Mouse (Mus musculus) ES-E14 (cell line): Measurements from ENCODE around the gene Gm13199. TPM values are rescaled to one million over a fixed set of nuclear protein-coding genes. Genes with fewer than 3 reads are reported as not detected.

ENCODE experiments used
- DNase-seq: peaks from one replicate; pipeline ENCODE4 v3.0.0-alpha.2; 2013; ENCODE audit warnings: low read depth, low spot score
- H3K27ac ChIP-seq: 2 replicates; pipeline ENCODE4 v1.5.1; 2012; ENCODE audit warnings: low read depth, mild to moderate bottlenecking, low read length, moderate library complexity, mixed read lengths; ENCODE audit not compliant: poor library complexity, insufficient read depth, severe bottlenecking
- H3K36me3 ChIP-seq: 2 replicates; pipeline ENCODE4 v1.6.1; 2012; ENCODE audit warnings: mild to moderate bottlenecking, low read length, moderate library complexity, mixed read lengths; ENCODE audit not compliant: control insufficient read depth, poor library complexity, insufficient read depth, severe bottlenecking
- H3K4me1 ChIP-seq, 2 experiments: fragments of 150-350 bp in 1 of 2; sonication (generic) in 1 of 2; 2 replicates each; pipeline ENCODE4 v1.6.1; 2012; ENCODE audit warnings: low read length in 2 of 2, mild to moderate bottlenecking in 1 of 2, mixed read lengths in 1 of 2; ENCODE audit not compliant: control insufficient read depth in 2 of 2, insufficient read depth in 2 of 2, poor library complexity in 1 of 2
- H3K4me3 ChIP-seq, 2 experiments: fragments of 150-350 bp in 1 of 2; sonication (generic) in 1 of 2; 2 replicates each; pipeline ENCODE4 v1.5.1; 2012; ENCODE audit warnings: low read length in 2 of 2, low read depth in 1 of 2, mild to moderate bottlenecking in 1 of 2, mixed read lengths in 1 of 2; ENCODE audit not compliant: insufficient read depth in 1 of 2, poor library complexity in 1 of 2, severe bottlenecking in 1 of 2
- H3K9ac ChIP-seq: 2 replicates; pipeline ENCODE4 v1.6.1; 2012; ENCODE audit warnings: low read depth, mild to moderate bottlenecking, low read length, mixed read lengths; ENCODE audit not compliant: poor library complexity, insufficient read depth, severe bottlenecking
- H3K9me3 ChIP-seq: fragments of 150-350 bp; sonication (generic); 2 replicates; pipeline ENCODE4 v1.6.1; 2012; ENCODE audit warnings: low read depth, mild to moderate bottlenecking, low read length; ENCODE audit not compliant: control insufficient read depth, insufficient read depth
- CHD2 ChIP-seq: IDR thresholded peaks from 2 replicates; pipeline ENCODE4 v1.6.1; 2014; ENCODE audit warnings: mild to moderate bottlenecking, low read depth, low read length, inconsistent platforms
- HCFC1 ChIP-seq: IDR thresholded peaks from 2 replicates; pipeline ENCODE4 v1.6.1; 2012; ENCODE audit warnings: low read length, inconsistent platforms, borderline replicate concordance; ENCODE audit not compliant: insufficient read depth
- MAFK ChIP-seq: IDR thresholded peaks from 2 replicates; pipeline ENCODE4 v1.6.1; 2014; ENCODE audit warnings: mild to moderate bottlenecking, low read depth, low read length, inconsistent platforms; ENCODE audit not compliant: insufficient read depth
- ZC3H11A ChIP-seq: IDR thresholded peaks from 2 replicates; pipeline ENCODE4 v1.6.1; 2012; ENCODE audit warnings: low read depth, mild to moderate bottlenecking, inconsistent platforms, low read length, borderline replicate concordance
- ZNF384 ChIP-seq: IDR thresholded peaks from 2 replicates; pipeline ENCODE4 v1.6.1; 2012; ENCODE audit warnings: low read depth, low read length, inconsistent platforms
- in situ Hi-C, 2 experiments: fragments of 600-800 bp; cut with MboI; formaldehyde crosslinking; loops; one replicate each; pipeline ENCODE4 v1.15.1; 2025; ENCODE audit warnings: low sequenced_read_pairs in 2 of 2, inconsistent platforms in 1 of 2; ENCODE audit not compliant: unreplicated experiment in 2 of 2
- total RNA-seq: library from RNA; depleted of rRNA; stranded (reverse); fragments of 300-350 nt; gene quantifications from 2 replicates; pipeline ENCODE4 v1.2.3, GENCODE M21; 2012

The Gm13199 gene
- total RNA-seq, 1 experiment = 1.7 TPM

DNA sequence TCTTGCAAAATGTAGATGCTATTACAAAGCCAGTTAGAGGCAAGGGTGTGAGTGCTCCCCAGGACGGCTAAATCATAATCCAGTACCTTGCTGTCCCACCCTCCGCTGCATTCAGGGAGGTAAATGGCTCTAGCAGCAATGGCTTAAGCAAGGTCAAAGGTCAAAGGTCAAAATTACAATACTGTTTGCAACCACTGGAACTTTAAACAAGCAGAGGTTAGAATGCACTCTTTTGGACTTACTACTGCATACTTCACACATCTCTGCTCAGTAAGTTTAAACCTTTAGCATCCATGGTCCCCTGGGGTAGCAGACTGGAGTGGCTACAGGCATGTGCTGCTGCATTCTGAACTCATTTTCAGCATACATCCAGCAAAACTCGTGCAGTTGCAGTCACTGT lies 14.7 kb upstream of the Gm13199 start:
- no peak overlapping the region for H3K9ac ChIP-seq
- in situ Hi-C loops = no loop called here
- no peak for TF ChIP-seq HCFC1
- TF ChIP-seq CHD2 = no peak
- TF ChIP-seq ZNF384 = no peak
- no peak for TF ChIP-seq ZC3H11A
- no peak for TF ChIP-seq MAFK
- peaks cover 0 to 2% of the 10 kb centered on the region in 2 experiments; a peak in 1 of 4 replicates for H3K4me1 ChIP-seq
- no peak overlapping the region for H3K27ac ChIP-seq
- peaks cover 27% of the 10 kb centered on the region for H3K36me3 ChIP-seq
- H3K9me3 ChIP-seq = no peaks in the 10 kb centered on the region
- H3K4me3 ChIP-seq = no peak overlapping the region
- DNase-seq = no peak

DNA sequence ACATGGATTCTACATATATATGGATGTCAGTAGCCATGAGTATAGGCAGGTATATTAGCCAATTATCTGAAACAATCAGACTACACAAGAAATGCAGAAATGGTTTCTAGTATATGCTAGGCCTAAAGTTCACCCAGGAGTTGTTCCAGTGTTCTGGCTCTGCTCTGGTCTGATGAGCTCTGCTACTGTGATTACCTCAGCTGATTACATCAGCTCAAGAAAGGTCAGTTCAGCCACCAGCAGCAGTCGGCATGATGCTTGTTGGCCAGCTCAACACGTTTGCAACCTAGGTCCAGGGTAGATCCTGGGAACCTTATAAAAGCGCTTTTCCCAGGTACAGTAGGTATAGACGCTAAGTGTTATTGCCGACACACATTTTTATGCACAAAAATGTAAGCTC lies 7.0 kb upstream of the Gm13199 start:
- Histone ChIP-seq H3K27ac (no peak overlapping the region), H3K36me3 (peaks cover 16% of the 10 kb centered on the region), H3K4me1 (peaks cover 0 to 2% of the 10 kb centered on the region in 2 experiments; a peak in 1 of 4 replicates), H3K4me3 (no peak overlapping the region), H3K9me3 (no peaks in the 10 kb centered on the region), H3K9ac (no peak overlapping the region)
- in situ Hi-C loops = no loop called here
- TF ChIP-seq ZC3H11A = no peak
- DNase-seq = no peak

DNA sequence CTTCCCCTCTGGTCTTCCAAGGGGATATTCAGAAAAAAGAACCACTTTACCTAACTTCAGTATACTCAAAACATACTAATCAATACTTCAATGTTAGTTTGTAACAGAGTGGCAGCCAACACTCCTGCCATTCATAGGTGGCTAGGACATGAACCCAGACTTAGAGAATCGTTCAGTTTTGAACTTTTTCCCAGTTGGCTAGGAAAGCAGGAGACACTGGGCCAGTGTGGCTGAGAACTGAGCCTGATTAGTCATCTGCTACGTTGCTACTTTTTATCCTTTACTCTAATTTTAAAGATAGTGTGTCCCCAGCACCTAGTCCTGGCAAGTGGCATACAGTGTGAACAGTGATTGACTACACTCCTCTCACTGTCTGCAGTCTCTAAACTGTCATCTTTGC lies 4.9 kb upstream of the Gm13199 start:
- in situ Hi-C loops = no loop called here
- H3K36me3 ChIP-seq = peaks cover 18% of the 10 kb centered on the region

DNA sequence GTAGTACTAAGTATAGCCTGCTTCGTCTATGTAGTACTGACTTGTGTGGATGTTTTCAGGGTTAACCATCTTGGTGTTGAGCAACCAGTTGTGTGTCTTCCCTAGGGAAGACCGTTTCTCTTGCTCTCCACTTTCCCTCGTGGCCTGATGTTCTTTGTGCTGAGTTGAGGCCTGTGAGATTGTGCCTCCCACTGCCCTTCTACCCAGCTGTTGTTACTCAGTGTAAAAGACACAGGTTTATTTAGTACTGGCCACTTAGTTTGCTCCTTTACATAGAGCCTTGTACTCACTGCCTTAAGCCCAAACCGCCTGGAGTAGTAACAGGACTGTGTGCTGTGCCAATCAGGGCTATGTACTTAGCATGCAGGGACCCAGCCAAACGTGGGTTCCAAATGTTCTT lies 10.9 kb downstream of the Gm13199 start:
- no peak for TF ChIP-seq ZNF384
- no peak for TF ChIP-seq CHD2
- TF ChIP-seq HCFC1 = no peak
- no peak for TF ChIP-seq ZC3H11A
- TF ChIP-seq MAFK = no peak
- H3K36me3 ChIP-seq = peaks cover 13% of the 10 kb centered on the region
- H3K9ac ChIP-seq = no peak overlapping the region
- H3K4me3 ChIP-seq = no peak overlapping the region
- no peaks in the 10 kb centered on the region for H3K9me3 ChIP-seq
- DNase-seq = no peak
- in situ Hi-C loops = no loop called here
- peaks cover 0 to 5% of the 10 kb centered on the region in 2 experiments; a peak in 2 of 4 replicates for H3K4me1 ChIP-seq
- H3K27ac ChIP-seq = no peak overlapping the region

More for the DNA sequence above, 4.9 kb upstream of the Gm13199 start:
- Histone ChIP-seq H3K4me1 (no peaks in the 10 kb centered on the region), H3K4me3 (no peak overlapping the region), H3K27ac (no peak overlapping the region), H3K9ac (no peak overlapping the region), H3K9me3 (no peaks in the 10 kb centered on the region)
- no peak for TF ChIP-seq ZNF384
- no peak for TF ChIP-seq CHD2
- TF ChIP-seq MAFK = no peak
- no peak for TF ChIP-seq ZC3H11A
- DNase-seq = no peak

DNA sequence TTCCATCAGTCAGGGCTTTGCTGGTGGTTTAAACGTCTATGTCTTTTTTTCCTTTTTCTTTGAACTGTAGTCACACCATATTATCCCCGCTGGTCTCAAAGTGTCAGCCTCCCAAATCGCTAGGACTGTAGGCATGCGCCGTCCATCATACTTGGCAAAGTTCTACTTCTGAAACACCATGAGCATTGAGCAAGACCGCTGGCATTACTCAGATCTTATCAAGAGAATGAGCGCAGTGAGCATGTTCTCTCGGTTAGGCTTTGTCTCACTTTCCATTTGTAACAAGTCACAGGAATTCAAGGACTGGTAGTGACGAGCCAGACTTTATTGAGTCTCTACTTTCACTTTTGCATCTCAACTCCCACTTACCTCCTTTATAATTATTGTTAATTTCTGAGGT lies 11.6 kb downstream of the Gm13199 start:
- no peak for DNase-seq
- Histone ChIP-seq H3K9ac (no peak overlapping the region), H3K4me1 (peaks cover under 1 to 5% of the 10 kb centered on the region in 2 experiments; a peak in 2 of 4 replicates), H3K36me3 (peaks cover 12% of the 10 kb centered on the region; the same call in 1 of the 2 replicates), H3K27ac (no peak overlapping the region), H3K9me3 (no peaks in the 10 kb centered on the region), H3K4me3 (no peak overlapping the region)
- TF ChIP-seq ZNF384 (no peak), CHD2 (no peak), ZC3H11A (no peak), MAFK (no peak), HCFC1 (no peak)
- in situ Hi-C loops = no loop called here
